In the genomic region with DNA sequence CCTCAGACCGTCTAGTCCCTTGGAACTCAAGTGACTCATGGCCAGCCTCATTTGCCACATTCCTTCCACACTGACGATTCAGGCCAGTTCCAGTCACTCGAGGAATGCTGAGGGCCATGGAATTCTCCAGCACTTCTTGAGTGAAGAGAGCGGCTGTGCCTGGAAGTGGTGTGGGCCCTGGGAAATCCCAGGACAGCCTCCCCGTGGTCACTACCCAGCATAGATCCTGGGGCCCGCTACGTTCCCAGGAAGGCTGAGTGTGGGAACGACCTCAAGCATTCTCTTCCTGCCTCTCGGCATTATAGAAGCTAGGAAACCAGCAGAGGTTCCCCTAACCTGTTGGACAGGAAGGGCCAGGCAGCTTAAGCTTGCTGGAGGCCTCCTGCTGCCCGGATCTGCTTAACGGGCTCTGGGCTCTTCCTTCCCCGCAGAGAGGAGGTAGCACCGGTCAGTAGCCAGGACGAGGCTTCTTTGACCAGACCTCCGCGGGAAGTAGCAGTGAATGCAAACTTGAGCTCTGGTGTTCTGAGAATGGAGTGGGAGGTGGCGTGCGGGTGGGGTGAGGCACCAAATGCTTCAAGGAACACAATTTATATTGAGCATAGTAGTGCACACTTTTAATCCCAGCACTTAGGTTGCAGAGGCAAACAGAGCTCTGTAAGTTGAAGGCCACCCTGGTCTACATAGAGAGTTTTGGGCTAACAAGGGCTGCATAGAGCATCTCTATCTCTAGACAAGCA, we compare ENCODE assay signal across 8 mouse cellular contexts.
A peak's percentile ranks its signal among the peaks of the same experiment; 100 is the strongest.
DNase-seq lines count a peak whose midpoint lies in the region; ATAC-seq lines count a peak whose summit lies in the region.

No protein-coding gene starts in this region.

- H3K4me1 ChIP-seq in intestine, embryonic 15.5 days (replicated peaks), result peaks cover 9% of the 10 kb centered on the region; the same call in 1 of the 2 replicates
- peaks cover 12% of the 10 kb centered on the region; the same call in 1 of the 2 replicates for H3K4me1 ChIP-seq in stomach, embryonic 16.5 days (ENCODE audit: control insufficient read depth, insufficient read depth, low read length)

- H3K27me3 ChIP-seq in intestine, embryonic 15.5 days (replicated peaks), result no peaks in the 10 kb centered on the region
- H3K27me3 ChIP-seq in stomach, embryonic 16.5 days (ENCODE audit: control insufficient read depth, insufficient read depth, low read length), result no peaks in the 10 kb centered on the region

- no peaks in the 10 kb centered on the region for H3K9me3 ChIP-seq in intestine, embryonic 15.5 days
- H3K9me3 ChIP-seq in stomach, embryonic 16.5 days (replicated peaks; ENCODE audit: control insufficient read depth, low read length), result peaks cover 4% of the 10 kb centered on the region; the same call in 1 of the 2 replicates

- 15% methylated on average over 18 of the region's 18 CpGs for WGBS in intestine, embryonic 15.5 days
- WGBS in stomach, embryonic 16.5 days, result 13% methylated on average over 18 of the region's 18 CpGs

- peak; percentile 59 for ATAC-seq in intestine, embryonic 15.5 days
- peak; percentile 73; the same call in 1 of the 2 replicates for ATAC-seq in stomach, embryonic 16.5 days (ENCODE audit: insufficient read depth, low FRiP score)

- DNase-seq in heart, adult 18-20 months, result peak; percentile 9 to 12
- DNase-seq in heart, postnatal 36 days, result no peak
- DNase-seq in adrenal gland, postnatal 36 days, result peak; percentile 22 to 28
- DNase-seq in lung, adult 18-20 months, result peak; percentile 56 to 62
- no peak for DNase-seq in cerebellum, postnatal 14 days
- DNase-seq in gastrocnemius, postnatal 36 days, result no peak

- no peak overlapping the region for H3K4me3 ChIP-seq in intestine, embryonic 15.5 days (replicated peaks)
- H3K4me3 ChIP-seq in stomach, embryonic 16.5 days (replicated peaks; ENCODE audit: low read length), result peak overlapping the region; percentile 1; the same call in 1 of the 2 replicates

- no peak overlapping the region for H3K9ac ChIP-seq in intestine, embryonic 15.5 days
- 0 out of 2 replicates have a peak overlapping the region, but pooled peaks have one; percentile 34 for H3K9ac ChIP-seq in stomach, embryonic 16.5 days (ENCODE audit: low read length)

- H3K4me2 ChIP-seq in intestine, embryonic 15.5 days (replicated peaks), result peak overlapping the region; percentile 35
- H3K4me2 ChIP-seq in stomach, embryonic 16.5 days (ENCODE audit: low read depth, low read length), result peak overlapping the region; percentile 30; the same call in 1 of the 2 replicates

- H3K27ac ChIP-seq in intestine, embryonic 15.5 days, result no peak overlapping the region
- H3K27ac ChIP-seq in stomach, embryonic 16.5 days (ENCODE audit: low read length), result peak overlapping the region; percentile 17; the same call in 1 of the 2 replicates

- no peaks in the 10 kb centered on the region for H3K36me3 ChIP-seq in intestine, embryonic 15.5 days
- no peaks in the 10 kb centered on the region for H3K36me3 ChIP-seq in stomach, embryonic 16.5 days (ENCODE audit: control insufficient read depth, insufficient read depth, low read length)

- intact Hi-C loops in heart, postnatal 36 days (cut with DNase I), result no loop called here
- intact Hi-C loops in gastrocnemius, postnatal 36 days (cut with DNase I), result no loop called here

Comparison
In these comparisons a context has a peak if more than half of its experiments do, and no peak if none do; other contexts are left out.
1. DNase-seq: peak in heart, adult 18-20 months (2 of 2), adrenal gland, postnatal 36 days (2 of 2) and lung, adult 18-20 months (2 of 2); none in heart, postnatal 36 days (0 of 2), cerebellum, postnatal 14 days (0 of 2) and gastrocnemius, postnatal 36 days (0 of 2).